Mouse (Mus musculus) midbrain, embryonic 11.5 days (tissue): ENCODE data around the gene Sox30. TPM values are rescaled to one million over a fixed set of nuclear protein-coding genes. Genes with fewer than 3 reads are reported as not detected.

Experiments
- ATAC-seq: fragments of 200-750 bp; cut with Nextera tagmentation; 2 replicates; pipeline ENCODE4 v1.8.0; 2017; ENCODE audit warnings: moderate TSS enrichment, moderate library complexity; ENCODE audit not compliant: low FRiP score
- DNase-seq: peaks from one replicate; pipeline ENCODE4 v3.0.0; 2015; ENCODE audit warnings: low spot score; ENCODE audit errors: missing footprints
- H3K27ac ChIP-seq: fragments of 300-500 bp; sonication (generic); 2 replicates; pipeline ENCODE4 v1.5.1; 2014; ENCODE audit warnings: low read depth, low read length
- H3K27me3 ChIP-seq: fragments of 300-500 bp; sonication (generic); 2 replicates; pipeline ENCODE4 v1.6.1; 2014; ENCODE audit warnings: mild to moderate bottlenecking, low read length, moderate library complexity, mixed read lengths; ENCODE audit not compliant: control insufficient read depth, insufficient read depth
- H3K36me3 ChIP-seq: fragments of 300-500 bp; sonication (generic); 2 replicates; pipeline ENCODE4 v1.6.1; 2014; ENCODE audit warnings: mild to moderate bottlenecking, low read length, moderate library complexity, mixed read lengths; ENCODE audit not compliant: control insufficient read depth, insufficient read depth
- H3K4me1 ChIP-seq: fragments of 300-500 bp; sonication (generic); 2 replicates; pipeline ENCODE4 v1.6.1; 2014; ENCODE audit warnings: low read length; ENCODE audit not compliant: control insufficient read depth, insufficient read depth
- H3K4me2 ChIP-seq: fragments of 300-500 bp; sonication (generic); 2 replicates; pipeline ENCODE4 v1.6.1; 2014; ENCODE audit warnings: mild to moderate bottlenecking, moderate library complexity
- H3K4me3 ChIP-seq: fragments of 300-500 bp; sonication (generic); 2 replicates; pipeline ENCODE4 v1.5.1; 2014; ENCODE audit warnings: low read depth, low read length
- H3K9ac ChIP-seq: fragments of 300-500 bp; sonication (generic); 2 replicates; pipeline ENCODE4 v1.6.1; 2014; ENCODE audit warnings: low read length
- H3K9me3 ChIP-seq: fragments of 300-500 bp; sonication (generic); 2 replicates; pipeline ENCODE4 v1.6.1; 2016; ENCODE audit warnings: low read length; ENCODE audit not compliant: control insufficient read depth
- WGBS: fragments of 180-500 bp; shearing (Covaris S2); extraction: QIAGEN DNeasy Blood & Tissue Kit; methylation state at CpG from one replicate; pipeline ENCODE4 v1.1.7; 2014; 5-methylcytosine and 5-hydroxymethylcytosine counted together
- polyA plus RNA-seq: library from polyadenylated mRNA; unstranded; fragments of >200 nt; fragmentation: Nextera tagmentation; extraction: Ambion mirVana; gene quantifications from 2 replicates; pipeline ENCODE4 v1.2.1, GENCODE M21; 2014

Sox30 gene
- polyA plus RNA-seq, 1 experiment from 2014 or later: 0.18 TPM

- Histone ChIP-seq H3K27me3 (no peaks in the 10 kb centered on the region), H3K4me1 (peaks cover 12% of the 10 kb centered on the region), H3K27ac (no peak overlapping the region), H3K4me3 (no peak overlapping the region), H3K9me3 (no peaks in the 10 kb centered on the region), H3K9ac (no peak overlapping the region), H3K36me3 (no peaks in the 10 kb centered on the region; the same call in 1 of the 2 replicates), H3K4me2 (no peak overlapping the region)
- DNase-seq (peak; percentile 6), ATAC-seq (no peak)
- 82% methylated on average over 4 of the region's 4 CpGs for WGBS
These were observed 33.3 kb upstream of the Sox30 start for GRCm38 (mm10) chr11:45946796-45947195.

DNA sequence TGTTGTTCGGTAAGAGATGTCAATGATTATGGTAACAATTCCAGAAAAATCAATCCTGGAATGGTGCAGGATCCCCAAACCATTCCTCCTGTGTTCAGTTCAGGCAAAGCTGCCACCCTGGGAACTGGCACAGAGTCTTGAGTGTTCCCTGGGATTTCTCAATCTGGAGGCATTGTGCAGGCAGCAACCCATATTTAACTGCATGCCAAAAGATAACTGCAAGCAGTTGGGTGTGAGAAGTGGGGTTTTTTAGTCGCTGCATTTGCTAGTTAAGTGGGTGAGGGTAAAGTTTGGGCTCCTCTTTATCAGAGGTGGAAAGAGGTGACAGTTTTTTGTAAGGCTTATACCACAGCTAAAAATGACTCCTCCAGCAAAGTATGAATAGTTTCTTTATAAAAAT lies 32.6 kb upstream of the Sox30 start:
- Histone ChIP-seq H3K27me3 (no peaks in the 10 kb centered on the region), H3K4me3 (no peak overlapping the region), H3K27ac (no peak overlapping the region), H3K9me3 (no peaks in the 10 kb centered on the region), H3K4me1 (peaks cover 12% of the 10 kb centered on the region), H3K4me2 (no peak overlapping the region), H3K36me3 (no peaks in the 10 kb centered on the region; the same call in 1 of the 2 replicates), H3K9ac (no peak overlapping the region)
- 88% methylated on average over 2 of the region's 2 CpGs for WGBS
- ATAC-seq (no peak), DNase-seq (peak; percentile 68)

- peak; percentile 100 for DNase-seq
- no peaks in the 10 kb centered on the region for H3K9me3 ChIP-seq
- H3K27me3 ChIP-seq: no peaks in the 10 kb centered on the region
- peak within 1 kb of the TSS; percentile 48 for H3K4me2 ChIP-seq
- no peak within 1 kb of the TSS for H3K27ac ChIP-seq
- no peaks in the 10 kb centered on the region for H3K4me1 ChIP-seq
- under 1% methylated on average over 32 of the region's 32 CpGs for WGBS
- H3K36me3 ChIP-seq: no peaks in the 10 kb centered on the region
- ATAC-seq: peak; percentile 99
- peak within 1 kb of the TSS; percentile 63 for H3K4me3 ChIP-seq
- H3K9ac ChIP-seq: peak within 1 kb of the TSS; percentile 66
These were observed 24.9 kb upstream of the Sox30 start, which contains the start of gene Thg1l for GRCm38 (mm10) chr11:45955127-45955627. Gene Thg1l, minus strand, starts transcription at chr11:45955494.

GRCm38 (mm10) chr11:45959598-45959997 lies 20.5 kb upstream of the Sox30 start:
- no peaks in the 10 kb centered on the region for H3K9me3 ChIP-seq
- no peak overlapping the region for H3K4me3 ChIP-seq
- 77% methylated on average over 3 of the region's 3 CpGs for WGBS
- H3K27me3 ChIP-seq: no peaks in the 10 kb centered on the region
- no peaks in the 10 kb centered on the region for H3K36me3 ChIP-seq
- ATAC-seq (no peak), DNase-seq (peak; percentile 86)
- H3K27ac ChIP-seq: no peak overlapping the region
- no peaks in the 10 kb centered on the region for H3K4me1 ChIP-seq
- no peak overlapping the region for H3K9ac ChIP-seq
- H3K4me2 ChIP-seq: no peak overlapping the region

DNA sequence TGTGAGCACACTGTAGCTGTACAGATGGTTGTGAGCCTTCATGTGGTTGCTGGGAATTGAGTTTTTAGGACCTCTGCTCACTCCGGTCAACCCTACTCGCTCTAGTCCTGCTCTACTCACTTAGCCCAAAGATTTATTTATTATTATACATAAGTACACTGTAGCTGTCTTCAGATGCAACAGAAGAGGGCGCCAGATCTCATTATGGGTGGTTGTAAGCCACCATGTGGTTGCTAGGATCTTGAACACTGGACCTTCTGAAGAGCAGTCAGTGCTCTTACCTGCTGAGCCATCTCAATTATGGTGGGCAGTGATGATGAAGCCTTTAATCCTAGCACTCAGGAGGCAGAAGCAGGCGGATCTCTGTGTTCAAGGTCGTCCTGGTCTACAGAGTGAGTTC lies 20.1 kb upstream of the Sox30 start:
- no peak overlapping the region for H3K4me2 ChIP-seq
- DNase-seq: peak; percentile 53
- no peak overlapping the region for H3K27ac ChIP-seq
- H3K4me1 ChIP-seq: no peaks in the 10 kb centered on the region
- no peak overlapping the region for H3K9ac ChIP-seq
- no peak overlapping the region for H3K4me3 ChIP-seq
- no peaks in the 10 kb centered on the region for H3K9me3 ChIP-seq
- no peaks in the 10 kb centered on the region for H3K27me3 ChIP-seq
- H3K36me3 ChIP-seq: no peaks in the 10 kb centered on the region
- no peak for ATAC-seq
- WGBS: 80% methylated on average over 5 of the region's 5 CpGs

DNA sequence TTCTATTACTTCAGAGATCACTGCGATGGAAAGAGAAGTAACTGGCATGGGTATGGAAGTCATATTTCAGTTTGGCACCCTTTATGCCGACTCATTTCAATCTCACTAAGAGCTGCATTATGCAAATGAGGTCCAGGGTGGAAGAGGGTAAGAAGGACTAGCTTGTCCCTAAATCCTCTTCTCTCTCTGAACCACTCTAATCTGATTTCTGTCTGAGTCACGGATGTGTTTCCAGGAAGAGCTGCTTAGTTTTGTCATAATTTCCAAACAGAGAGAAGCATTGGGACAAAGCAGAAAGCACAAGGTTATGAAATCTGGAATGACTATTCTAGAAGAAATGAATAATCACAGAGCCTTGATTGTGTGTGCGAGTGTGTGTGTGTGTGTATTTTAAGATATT lies 13.2 kb upstream of the Sox30 start:
- Histone ChIP-seq H3K4me3 (no peak overlapping the region), H3K9ac (no peak overlapping the region), H3K36me3 (no peaks in the 10 kb centered on the region), H3K9me3 (no peaks in the 10 kb centered on the region), H3K4me2 (no peak overlapping the region), H3K27me3 (no peaks in the 10 kb centered on the region), H3K4me1 (no peaks in the 10 kb centered on the region), H3K27ac (no peak overlapping the region)
- no peak for ATAC-seq
- DNase-seq: no peak
- WGBS: 86% methylated on average over 4 of the region's 4 CpGs

DNA sequence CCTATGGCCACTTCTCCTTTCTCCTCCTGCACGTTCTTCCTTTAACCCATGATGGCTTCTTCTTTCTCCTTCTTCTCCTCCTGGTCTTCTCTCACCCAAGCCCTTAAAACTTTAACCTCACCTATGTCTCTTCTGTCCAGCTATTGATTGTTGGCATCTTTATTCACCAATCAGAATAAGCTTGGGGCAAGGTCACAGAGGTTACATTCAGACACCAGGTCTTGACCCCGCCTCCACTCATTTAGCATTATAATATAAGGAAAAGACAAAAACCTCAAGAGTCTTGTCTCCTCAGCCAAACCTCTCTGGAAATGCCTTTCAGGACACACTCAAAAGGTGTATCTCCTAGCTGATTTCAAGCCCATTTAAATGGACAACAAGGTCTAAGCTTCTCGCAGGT lies 11.6 kb upstream of the Sox30 start:
- WGBS: 86% methylated on average over 3 of the region's 3 CpGs
- ATAC-seq: no peak
- Histone ChIP-seq H3K9ac (no peak overlapping the region), H3K36me3 (no peaks in the 10 kb centered on the region), H3K27ac (no peak overlapping the region), H3K9me3 (no peaks in the 10 kb centered on the region), H3K27me3 (no peaks in the 10 kb centered on the region; the same call in 1 of the 2 replicates), H3K4me1 (no peaks in the 10 kb centered on the region), H3K4me3 (no peak overlapping the region), H3K4me2 (no peak overlapping the region)
- no peak for DNase-seq

- WGBS: 91% methylated on average over 5 of the region's 5 CpGs
- Histone ChIP-seq H3K36me3 (no peaks in the 10 kb centered on the region), H3K9me3 (no peaks in the 10 kb centered on the region), H3K4me3 (no peak overlapping the region), H3K4me1 (no peaks in the 10 kb centered on the region), H3K27ac (no peak overlapping the region), H3K4me2 (no peak overlapping the region), H3K9ac (no peak overlapping the region), H3K27me3 (no peaks in the 10 kb centered on the region; the same call in 1 of the 2 replicates)
- ATAC-seq (no peak), DNase-seq (no peak)
These were observed 6.5 kb upstream of the Sox30 start for GRCm38 (mm10) chr11:45973635-45974034.

DNA sequence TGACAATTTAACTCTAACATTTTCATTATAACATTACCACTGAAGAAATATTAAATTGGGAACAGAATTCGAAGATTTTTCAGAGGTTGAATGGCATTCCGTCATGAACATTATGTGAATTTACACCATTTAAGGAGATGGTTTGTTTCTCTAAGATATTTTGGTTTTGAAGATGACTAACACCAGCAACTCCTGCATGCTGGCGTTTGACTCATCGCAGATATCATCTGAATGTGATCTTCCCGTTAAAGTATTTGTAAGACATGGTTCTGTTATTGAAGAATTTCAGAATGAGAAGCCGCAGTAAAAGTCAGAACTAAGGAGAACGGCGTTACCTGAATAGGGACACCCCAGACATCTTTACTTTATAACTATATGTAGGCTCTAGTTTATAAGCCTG lies 5.6 kb upstream of the Sox30 start:
- 86% methylated on average over 8 of the region's 8 CpGs for WGBS
- Histone ChIP-seq H3K9me3 (no peaks in the 10 kb centered on the region), H3K27ac (no peak overlapping the region), H3K9ac (no peak overlapping the region), H3K4me2 (no peak overlapping the region), H3K4me1 (no peaks in the 10 kb centered on the region), H3K36me3 (no peaks in the 10 kb centered on the region), H3K4me3 (no peak overlapping the region), H3K27me3 (peaks cover 3% of the 10 kb centered on the region)
- no peak for DNase-seq
- ATAC-seq: no peak
